ENCODE assay signal across 8 mouse cellular contexts in the genomic region with DNA sequence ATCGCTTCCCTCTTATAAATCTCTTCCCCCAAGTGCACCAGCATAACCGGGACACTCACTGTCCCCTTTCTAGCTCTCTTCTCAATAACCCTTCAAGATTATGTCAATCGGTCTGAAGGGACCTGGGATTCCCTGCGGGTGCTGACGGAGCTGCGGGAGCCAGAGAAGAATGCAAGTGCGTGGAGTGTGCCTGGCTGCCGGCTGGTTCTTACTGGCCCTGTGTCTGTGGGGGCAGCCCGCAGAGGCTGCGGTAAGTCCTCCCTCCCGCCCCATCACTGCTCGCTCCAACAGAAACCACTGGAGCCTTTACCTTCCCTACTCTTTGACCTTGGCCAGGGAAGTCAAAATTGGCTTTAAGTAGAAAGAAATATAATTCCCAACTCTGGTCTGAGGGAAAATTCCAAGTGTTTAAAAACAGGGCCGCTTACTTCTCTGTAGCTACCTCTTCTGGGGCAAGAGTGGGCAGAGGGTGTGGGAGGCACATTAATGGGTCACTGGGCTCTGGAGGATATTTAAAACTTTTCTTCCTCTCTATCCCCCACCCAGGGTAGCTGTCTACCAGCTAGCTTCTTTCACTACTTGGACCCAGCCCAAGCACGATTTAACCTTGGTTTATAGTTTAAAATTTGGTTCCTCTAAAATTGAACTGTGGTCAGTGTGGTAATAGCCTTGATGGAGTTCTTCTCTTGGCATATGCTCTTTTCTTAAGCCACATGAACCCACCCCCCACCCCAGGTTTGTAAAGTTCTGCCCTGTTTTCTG. TPM values are rescaled to one million over a fixed set of nuclear protein-coding genes. Genes with fewer than 3 reads are reported as not detected.
DNase-seq lines count a peak whose midpoint lies in the region; ATAC-seq and TF ChIP-seq lines count a peak whose summit lies in the region.

No protein-coding gene starts in this region.

- WGBS in kidney, adult 2 months, result 1% methylated on average over 14 of the region's 14 CpGs
- 17% methylated on average over 13 of the region's 14 CpGs for WGBS in lung, postnatal 0 days

- peaks cover 12% of the 10 kb centered on the region for H3K27me3 ChIP-seq in erythroblast, embryonic 14.5 days (ENCODE audit: control insufficient read depth)
- H3K27me3 ChIP-seq in kidney, adult 2 months (replicated peaks; ENCODE audit: control insufficient read depth, insufficient read depth, low read length), result no peaks in the 10 kb centered on the region
- no peaks in the 10 kb centered on the region for H3K27me3 ChIP-seq in lung, postnatal 0 days (replicated peaks; ENCODE audit: insufficient read depth, low read length)

- H3K9me3 ChIP-seq in erythroblast, embryonic 14.5 days (ENCODE audit: control insufficient read depth, low read length), result no peaks in the 10 kb centered on the region
- no peaks in the 10 kb centered on the region for H3K9me3 ChIP-seq in lung, postnatal 0 days (ENCODE audit: low read length)

- no peaks in the 10 kb centered on the region for H3K4me1 ChIP-seq in erythroblast, embryonic 14.5 days (ENCODE audit: control insufficient read depth)
- H3K4me1 ChIP-seq in kidney, adult 2 months (ENCODE audit: control insufficient read depth, insufficient read depth, low read length), result 0 out of 2 replicates have a peak, but pooled peaks cover 3% of the 10 kb centered on the region
- no peaks in the 10 kb centered on the region for H3K4me1 ChIP-seq in lung, postnatal 0 days (ENCODE audit: insufficient read depth, low read depth, low read length)

- TF ChIP-seq EP300 in lung, postnatal 0 days (IDR thresholded peaks at IDR 0.05), result no peak

- TF ChIP-seq CTCF in kidney, adult 2 months (conservative IDR thresholded peaks at IDR 0.05; ENCODE audit: insufficient read depth, insufficient read length, low read depth, low read length), result no peak
- TF ChIP-seq CTCF in lung, postnatal 0 days (IDR thresholded peaks at IDR 0.05), result no peak

- H3K4me3 ChIP-seq in erythroblast, embryonic 14.5 days (replicated peaks), result peak overlapping the region; percentile 33
- H3K4me3 ChIP-seq in kidney, adult 2 months (ENCODE audit: insufficient read depth, low read depth, low read length), result peak overlapping the region; percentile 64
- H3K4me3 ChIP-seq in lung, postnatal 0 days (ENCODE audit: low read depth, low read length), result peak overlapping the region; percentile 45

- H3K9ac ChIP-seq in lung, postnatal 0 days (replicated peaks; ENCODE audit: low read depth), result peak overlapping the region; percentile 41; the same call in 1 of the 2 replicates

- H3K36me3 ChIP-seq in erythroblast, embryonic 14.5 days (ENCODE audit: control insufficient read depth), result no peaks in the 10 kb centered on the region
- H3K36me3 ChIP-seq in kidney, adult 2 months (ENCODE audit: control insufficient read depth, insufficient read depth, low read length), result no peaks in the 10 kb centered on the region
- no peaks in the 10 kb centered on the region for H3K36me3 ChIP-seq in lung, postnatal 0 days (ENCODE audit: insufficient read depth, low read length)

- peak; percentile 39 for DNase-seq in NIH3T3 (ENCODE audit: low read depth)
- DNase-seq in kidney, adult 2 months, result peak; percentile 23
- peak; percentile 14 for DNase-seq in lung, postnatal 0 days (ENCODE audit: low spot score)
- DNase-seq in testis, postnatal 10 days (ENCODE audit: low spot score), result peak; percentile 35
- DNase-seq in natural killer cell, adult 2 months (ENCODE audit: low spot score in 2 of 2), result no peak

- peak overlapping the region; percentile 81 for H3K27ac ChIP-seq in kidney, adult 2 months (ENCODE audit: insufficient read depth, low read depth, low read length)
- H3K27ac ChIP-seq in lung, postnatal 0 days (ENCODE audit: low read length), result peak overlapping the region; percentile 68

- H3K4me2 ChIP-seq in lung, postnatal 0 days (replicated peaks; ENCODE audit: low read depth, low read length), result peak overlapping the region; percentile 56

- no peak for TF ChIP-seq POLR2A in kidney, adult 2 months (IDR thresholded peaks at IDR 0.05; ENCODE audit: low read depth, low read length)

- no peak for ATAC-seq in erythroblast, adult 5-6 weeks (replicated peaks; ENCODE audit: low FRiP score, poor library complexity, severe bottlenecking)
- ATAC-seq in granulocyte monocyte progenitor cell, adult 5-6 weeks (replicated peaks; ENCODE audit: poor library complexity, severe bottlenecking), result peak; percentile 71
- ATAC-seq in lung, postnatal 0 days, result peak; percentile 74

RNA-seq across cellular contexts. Expression of gene Col4a5, which starts 0.6 kb away (rescaled TPM):
- not detected in 2 replicates for polyA plus RNA-seq in erythroblast, embryonic 14.5 days (2012)
- total RNA-seq in erythroblast, adult 5-6 weeks (2015; ENCODE audit: low replicate concordance), result not detected in 2 replicates
- total RNA-seq in erythroblast, adult 5-6 weeks (2017; ENCODE audit: low replicate concordance), result 0.14 TPM in 1 of 2 replicates, not detected in the other
- not detected in 2 replicates for total RNA-seq in granulocyte monocyte progenitor cell, adult 5-6 weeks (2014; fragmentation: Nextera tagmentation)
- total RNA-seq in granulocyte monocyte progenitor cell, adult 5-6 weeks (2017), result 0.09 TPM in 1 of 2 replicates, not detected in the other
- 13.1 and 15.8 TPM in 2 replicates for polyA plus RNA-seq in kidney, adult 2 months (2012; rRNA removed)
- polyA plus RNA-seq in lung, postnatal 0 days (2015; fragmentation: Nextera tagmentation; extraction: Ambion mirVana), result 18.1 and 22.0 TPM in 2 replicates

RNA-seq across cellular contexts. Expression of gene Col4a6, which starts 1.9 kb away (rescaled TPM):
- polyA plus RNA-seq in erythroblast, embryonic 14.5 days (2012), result not detected in 2 replicates
- not detected in 2 replicates for total RNA-seq in erythroblast, adult 5-6 weeks (2015; ENCODE audit: low replicate concordance)
- total RNA-seq in erythroblast, adult 5-6 weeks (2017; ENCODE audit: low replicate concordance), result not detected in 2 replicates
- total RNA-seq in granulocyte monocyte progenitor cell, adult 5-6 weeks (2014; fragmentation: Nextera tagmentation), result not detected in 2 replicates
- not detected in 2 replicates for total RNA-seq in granulocyte monocyte progenitor cell, adult 5-6 weeks (2017)
- 1.2 and 1.9 TPM in 2 replicates for polyA plus RNA-seq in kidney, adult 2 months (2012; rRNA removed)
- 1.6 and 2.1 TPM in 2 replicates for polyA plus RNA-seq in lung, postnatal 0 days (2015; fragmentation: Nextera tagmentation; extraction: Ambion mirVana)

Comparison
In these comparisons a context has a peak if more than half of its experiments do, and no peak if none do; other contexts are left out.
1. DNase-seq: peak in NIH3T3 (single experiment), kidney, adult 2 months (single experiment), lung, postnatal 0 days (single experiment) and testis, postnatal 10 days (single experiment); none in natural killer cell, adult 2 months (0 of 2).
2. RNA of gene Col4a5, which starts 0.6 kb away (polyA plus RNA-seq): 18.1 to 22.0 TPM in lung, postnatal 0 days and 13.1 to 15.8 TPM in kidney, adult 2 months; not detected in erythroblast, embryonic 14.5 days; every median in the first group is over 10 times any median in the second.
3. Peak in every context shown above with its lines, with median percentiles within 50 percentile points of each other: H3K4me3 ChIP-seq.